Mouse (Mus musculus) lung, postnatal 0 days (tissue): ENCODE measurements around the gene Nckap5.

ENCODE experiments used
- CTCF ChIP-seq: IDR thresholded peaks from 2 replicates; pipeline ENCODE4 v1.5.1; 2016; ENCODE audit warnings: antibody characterized with exemption, mild to moderate bottlenecking
- EP300 ChIP-seq: IDR thresholded peaks from 2 replicates; pipeline ENCODE4 v1.6.1; 2016; ENCODE audit warnings: antibody characterized with exemption, mild to moderate bottlenecking, control low read depth

GRCm38 (mm10) chr1:126865591-126866086 lies 35.0 kb upstream of the Nckap5 start:
- TF ChIP-seq CTCF (no peak), EP300 (no peak)
